Mouse (Mus musculus) embryonic facial prominence, embryonic 13.5 days (tissue): ENCODE measurements around the gene Ybx2. TPM values are rescaled to one million over a fixed set of nuclear protein-coding genes. Genes with fewer than 3 reads are reported as not detected.
A peak's percentile ranks its signal among the peaks of the same experiment; 100 is the strongest.

Experiments used
- ATAC-seq: fragments of 200-750 bp; cut with Nextera tagmentation; 2 replicates; pipeline ENCODE4 v1.8.0; 2017; ENCODE audit warnings: low read depth; ENCODE audit not compliant: insufficient number of reproducible peaks, insufficient read depth, low FRiP score, low TSS enrichment
- H3K27ac ChIP-seq: fragments of 300-500 bp; sonication (generic); 2 replicates; pipeline ENCODE4 v1.5.1; 2015; ENCODE audit warnings: moderate library complexity, mild to moderate bottlenecking, inconsistent platforms
- H3K27me3 ChIP-seq: fragments of 300-500 bp; sonication (generic); 2 replicates; pipeline ENCODE4 v1.6.1; 2015; ENCODE audit warnings: mild to moderate bottlenecking, inconsistent platforms
- H3K36me3 ChIP-seq: fragments of 300-500 bp; sonication (generic); 2 replicates; pipeline ENCODE4 v1.6.1; 2015; ENCODE audit warnings: mild to moderate bottlenecking, inconsistent platforms
- H3K4me1 ChIP-seq: fragments of 300-500 bp; sonication (generic); 2 replicates; pipeline ENCODE4 v1.6.1; 2015; ENCODE audit warnings: inconsistent platforms
- H3K4me2 ChIP-seq: fragments of 300-500 bp; sonication (generic); 2 replicates; pipeline ENCODE4 v1.6.1; 2015; ENCODE audit warnings: moderate library complexity, mild to moderate bottlenecking, inconsistent platforms
- H3K4me3 ChIP-seq: fragments of 300-500 bp; sonication (generic); 2 replicates; pipeline ENCODE4 v1.5.1; 2015; ENCODE audit warnings: mild to moderate bottlenecking, inconsistent platforms
- H3K9ac ChIP-seq: fragments of 300-500 bp; sonication (generic); 2 replicates; pipeline ENCODE4 v1.6.1; 2015; ENCODE audit warnings: mild to moderate bottlenecking, inconsistent platforms
- H3K9me3 ChIP-seq: fragments of 300-500 bp; sonication (generic); 2 replicates; pipeline ENCODE4 v1.6.1; 2016; ENCODE audit warnings: inconsistent platforms
- WGBS: fragments of 180-500 bp; shearing (Covaris S2); methylation state at CpG from one replicate; pipeline ENCODE4 v1.1.7; 2015; ENCODE audit warnings: mixed read lengths; 5-methylcytosine and 5-hydroxymethylcytosine counted together
- polyA plus RNA-seq: library from polyadenylated mRNA; unstranded; fragments of >200 nt; fragmentation: Nextera tagmentation; extraction: Ambion mirVana; gene quantifications from 2 replicates; pipeline ENCODE4 v1.2.1, GENCODE M21; 2015

Ybx2 gene
- polyA plus RNA-seq, 1 experiment from 2014 or later, result 7.5 TPM

DNA sequence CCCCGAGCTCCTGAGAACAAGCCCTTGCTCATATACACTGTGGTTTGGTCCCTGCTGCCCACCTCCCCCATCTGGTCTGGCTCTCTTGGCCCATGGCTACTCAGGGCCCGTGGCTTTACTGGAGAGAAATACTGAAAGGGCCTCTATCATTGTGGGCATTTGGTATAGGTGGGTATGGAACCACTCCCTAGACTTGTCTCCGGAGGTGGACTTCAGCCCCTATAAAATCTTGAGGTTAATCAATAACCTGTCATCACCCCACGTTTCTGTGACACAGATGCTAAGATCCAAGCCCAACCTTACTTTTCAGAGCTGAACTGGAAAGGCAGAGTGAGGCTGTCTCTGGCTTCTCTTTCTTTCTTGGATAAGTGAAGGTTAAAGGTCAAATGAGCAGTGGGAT lies 33.2 kb downstream of the Ybx2 start:
- Histone ChIP-seq H3K27ac (no peak overlapping the region), H3K9me3 (no peaks in the 10 kb centered on the region), H3K9ac (no peak overlapping the region), H3K27me3 (peaks cover 46% of the 10 kb centered on the region), H3K4me3 (no peak overlapping the region), H3K36me3 (peaks cover 55% of the 10 kb centered on the region), H3K4me2 (no peak overlapping the region), H3K4me1 (peaks cover 18% of the 10 kb centered on the region)
- 89% methylated on average over 4 of the region's 4 CpGs for whole genome bisulfite sequencing
- no peak for ATAC-seq

DNA sequence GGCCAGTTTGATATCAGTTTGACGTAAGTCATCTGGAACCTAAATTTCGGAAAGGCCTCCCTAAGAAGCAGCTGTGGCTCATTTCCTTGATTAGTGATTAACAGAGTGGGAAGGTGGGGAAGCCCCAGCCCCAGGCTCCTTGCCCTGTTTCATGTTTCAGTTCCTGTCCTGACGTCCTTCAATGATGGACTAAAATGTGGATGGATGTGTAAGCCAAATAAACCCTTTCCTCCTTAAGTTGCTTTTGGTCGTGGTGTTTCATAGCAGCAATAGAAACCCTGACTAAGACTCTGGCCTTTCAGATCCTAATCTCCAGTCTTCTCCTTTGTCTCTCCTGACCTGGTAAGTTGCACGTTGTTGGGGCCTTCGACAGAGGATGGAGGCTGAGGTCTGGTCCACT lies 34.6 kb downstream of the Ybx2 start:
- peaks cover 69% of the 10 kb centered on the region for H3K36me3 ChIP-seq
- H3K4me1 ChIP-seq, result peaks cover 15% of the 10 kb centered on the region
- no peak overlapping the region for H3K4me2 ChIP-seq
- ATAC-seq, result no peak
- 64% methylated on average over 6 of the region's 6 CpGs for WGBS
- no peak overlapping the region for H3K27ac ChIP-seq
- H3K4me3 ChIP-seq, result no peak overlapping the region
- peaks cover 32% of the 10 kb centered on the region for H3K27me3 ChIP-seq
- no peak overlapping the region for H3K9ac ChIP-seq
- no peaks in the 10 kb centered on the region for H3K9me3 ChIP-seq

DNA sequence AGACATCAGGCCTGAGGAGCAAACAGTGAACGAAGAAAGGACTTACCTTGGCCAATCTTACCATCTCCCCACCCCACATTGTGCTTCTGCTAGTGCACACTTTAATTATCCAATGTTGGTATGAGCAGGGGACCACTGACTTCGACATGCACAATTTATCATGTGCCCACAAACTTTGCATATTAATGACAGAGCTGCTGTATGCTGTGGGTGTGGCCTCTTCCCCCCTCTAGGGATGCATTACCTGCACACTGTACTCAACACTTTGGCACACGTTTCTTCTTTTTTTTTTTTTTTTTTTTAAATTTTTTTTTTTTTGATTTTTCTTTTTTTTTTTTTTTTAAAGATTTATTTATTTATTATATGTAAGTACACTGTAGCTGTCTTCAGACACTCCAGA lies 35.2 kb downstream of the Ybx2 start:
- no peak overlapping the region for H3K9ac ChIP-seq
- no peak overlapping the region for H3K4me2 ChIP-seq
- WGBS, result 88% methylated on average over 3 of the region's 3 CpGs
- H3K4me3 ChIP-seq, result no peak overlapping the region
- H3K27me3 ChIP-seq, result peaks cover 26% of the 10 kb centered on the region
- H3K27ac ChIP-seq, result no peak overlapping the region
- H3K4me1 ChIP-seq, result peaks cover 12% of the 10 kb centered on the region
- peaks cover 75% of the 10 kb centered on the region for H3K36me3 ChIP-seq
- ATAC-seq, result no peak
- H3K9me3 ChIP-seq, result no peaks in the 10 kb centered on the region

DNA sequence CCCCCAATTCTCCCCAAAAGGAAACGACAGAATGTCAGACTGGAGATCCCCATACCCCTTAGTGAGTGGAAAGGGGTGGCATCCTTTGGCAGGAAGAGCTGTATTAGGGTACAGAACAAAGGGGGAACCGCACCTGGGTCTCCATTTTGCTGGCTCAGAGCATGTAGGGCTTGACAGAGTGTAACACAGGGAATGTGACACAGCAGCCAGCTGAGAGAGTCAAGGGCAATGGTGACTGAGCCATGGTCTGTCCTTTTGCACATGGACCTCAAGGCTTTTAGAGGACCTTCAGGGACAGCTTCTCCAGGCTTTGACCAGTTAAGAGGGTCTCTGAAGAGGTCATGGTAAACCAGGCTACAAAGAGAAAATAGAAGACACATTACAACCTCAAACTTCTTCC lies 39.3 kb downstream of the Ybx2 start:
- Histone ChIP-seq H3K9me3 (no peaks in the 10 kb centered on the region), H3K9ac (no peak overlapping the region), H3K27me3 (no peaks in the 10 kb centered on the region), H3K27ac (no peak overlapping the region), H3K4me2 (no peak overlapping the region), H3K4me1 (peaks cover 9% of the 10 kb centered on the region), H3K36me3 (peaks cover 80% of the 10 kb centered on the region), H3K4me3 (no peak overlapping the region)
- ATAC-seq, result no peak
- 91% methylated on average over 2 of the region's 2 CpGs for WGBS

DNA sequence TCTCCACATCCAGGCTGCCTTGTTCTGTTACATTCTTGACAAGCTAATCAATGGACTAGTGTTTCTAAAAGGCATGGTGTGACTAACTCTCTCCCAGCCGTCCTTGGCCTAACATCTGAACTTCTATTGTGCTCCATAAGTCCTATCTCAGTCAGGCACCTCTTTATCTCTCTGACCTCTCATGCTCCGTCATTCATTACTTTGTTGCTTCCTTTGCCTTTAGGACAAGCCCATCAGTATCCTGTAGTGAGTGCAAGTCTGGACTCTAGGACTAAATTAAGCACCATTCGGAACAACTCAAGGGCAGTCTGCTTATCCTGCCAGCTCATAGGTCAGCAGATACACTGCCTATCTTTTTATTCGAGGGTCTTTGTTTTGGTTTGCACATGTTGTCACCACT lies 40.7 kb downstream of the Ybx2 start:
- Histone ChIP-seq H3K9me3 (no peaks in the 10 kb centered on the region), H3K4me3 (no peak overlapping the region), H3K36me3 (peaks cover 70% of the 10 kb centered on the region), H3K27me3 (no peaks in the 10 kb centered on the region), H3K27ac (no peak overlapping the region), H3K4me1 (peaks cover 9% of the 10 kb centered on the region), H3K9ac (no peak overlapping the region), H3K4me2 (no peak overlapping the region)
- no peak for ATAC-seq
- WGBS, result 83% methylated on average over 4 of the region's 4 CpGs

DNA sequence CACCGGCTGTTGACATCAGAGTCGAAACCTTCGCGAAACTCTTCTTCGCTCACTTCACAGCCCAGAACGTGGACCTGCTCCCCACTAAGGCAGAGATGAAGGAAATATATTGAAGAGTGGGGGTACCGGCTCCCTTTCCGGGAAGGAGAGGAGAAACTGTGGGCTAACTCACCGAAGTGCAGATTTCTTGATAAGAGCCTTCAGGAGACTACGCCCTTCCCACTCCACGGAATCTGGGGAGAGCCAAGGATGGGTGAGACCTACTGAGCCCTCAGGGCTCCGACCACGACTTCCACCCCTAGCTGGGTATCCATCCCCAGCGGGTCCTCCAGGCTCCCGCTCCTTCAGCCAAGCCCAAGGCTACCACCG lies 44.2 kb downstream of the Ybx2 start:
- peaks cover 50% of the 10 kb centered on the region for H3K36me3 ChIP-seq
- H3K4me2 ChIP-seq, result peak overlapping the region; percentile 91
- H3K27me3 ChIP-seq, result no peaks in the 10 kb centered on the region
- H3K27ac ChIP-seq, result peak overlapping the region; percentile 99
- peaks cover 29% of the 10 kb centered on the region for H3K4me1 ChIP-seq
- H3K4me3 ChIP-seq, result peak overlapping the region; percentile 99
- H3K9ac ChIP-seq, result peak overlapping the region; percentile 99
- no peak for ATAC-seq
- no peaks in the 10 kb centered on the region for H3K9me3 ChIP-seq
- WGBS, result 3% methylated on average over 16 of the region's 16 CpGs

DNA sequence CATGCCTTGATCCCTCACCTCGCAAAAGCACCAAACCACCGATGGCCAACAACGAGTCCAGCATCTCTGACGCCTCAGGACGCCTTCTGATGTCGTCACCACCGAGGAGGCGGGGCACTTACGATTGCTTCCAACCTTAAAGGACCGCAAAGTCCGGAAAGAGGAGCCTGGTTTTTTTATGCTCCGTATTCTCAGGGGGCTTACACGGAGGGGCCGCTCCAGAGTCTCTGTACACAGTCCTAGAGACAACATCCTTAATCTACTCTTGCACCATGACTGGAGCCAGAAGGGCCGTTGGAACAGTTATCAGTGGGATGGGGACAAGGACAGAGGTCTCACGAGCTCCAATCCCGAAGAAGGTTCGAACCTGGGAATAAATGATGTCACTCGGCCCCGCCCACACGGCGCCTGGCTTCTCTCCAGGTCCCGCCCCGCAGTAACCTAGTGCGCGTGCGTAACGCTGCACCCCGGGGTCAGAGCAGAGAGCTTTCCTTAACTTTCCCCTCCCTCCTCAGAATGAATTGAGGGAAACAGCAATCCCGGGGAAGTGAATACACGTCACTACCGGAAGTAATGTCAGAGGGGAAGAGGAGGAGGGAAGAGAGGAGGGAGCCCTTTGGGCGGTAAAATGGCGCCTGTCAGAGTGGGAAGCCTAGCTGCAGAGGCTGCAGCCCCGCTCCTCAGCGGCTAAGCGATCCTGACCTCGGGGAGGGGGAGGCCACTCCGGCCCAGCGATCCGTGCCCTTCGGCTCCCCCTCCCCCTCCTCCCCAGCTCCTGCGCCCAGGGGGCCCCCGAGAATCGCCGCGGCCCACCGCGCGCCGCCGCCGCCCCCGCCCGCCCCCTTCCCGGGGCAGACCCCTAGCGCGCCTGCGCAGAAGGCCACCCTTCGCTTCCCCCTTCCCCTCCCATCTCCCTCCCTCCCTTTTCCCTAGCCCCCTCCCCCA lies 44.9 kb downstream of the Ybx2 start:
- Histone ChIP-seq H3K27me3 (no peaks in the 10 kb centered on the region), H3K9me3 (no peaks in the 10 kb centered on the region), H3K27ac (peak overlapping the region; percentile 99), H3K4me2 (peak overlapping the region; percentile 91), H3K4me1 (peaks cover 29% of the 10 kb centered on the region), H3K4me3 (peak overlapping the region; percentile 99), H3K9ac (peak overlapping the region; percentile 99), H3K36me3 (peaks cover 50% of the 10 kb centered on the region)
- under 1% methylated on average over 51 of the region's 60 CpGs for WGBS
- ATAC-seq, result peak; percentile 92

DNA sequence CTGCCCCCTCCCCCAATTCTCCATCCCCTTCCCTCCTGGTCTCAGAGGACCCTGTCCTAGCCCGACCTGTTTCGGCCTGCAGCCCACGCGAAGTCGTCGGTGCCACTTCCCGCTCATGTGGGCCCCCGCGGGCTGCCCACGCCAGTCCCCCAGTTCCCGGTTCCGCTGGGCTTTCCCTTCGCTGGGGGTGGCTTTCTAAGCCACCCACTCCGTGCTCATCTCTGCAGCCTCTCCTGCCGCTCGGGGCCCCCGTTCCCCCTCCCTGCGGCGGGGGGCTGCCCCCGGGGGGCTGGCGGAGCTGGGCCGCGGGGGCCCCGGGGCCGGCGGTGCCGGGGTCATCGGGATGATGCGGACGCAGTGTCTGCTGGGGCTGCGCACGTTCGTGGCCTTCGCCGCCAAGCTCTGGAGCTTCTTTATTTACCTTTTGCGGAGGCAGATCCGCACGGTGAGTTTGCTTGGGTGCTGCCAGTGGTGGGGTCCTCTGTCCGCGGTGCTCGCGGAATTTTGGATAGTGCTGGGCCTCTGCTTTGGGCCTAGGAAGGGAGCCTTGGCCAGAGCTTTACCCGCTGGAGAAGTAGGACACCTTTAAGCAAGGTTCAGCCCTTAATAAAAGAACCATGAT lies 45.7 kb downstream of the Ybx2 start, which contains the start of gene Ctdnep1:
Ctdnep1 (plus strand) TSS at position 16 of the 622 bp plus-strand sequence.
- H3K9me3 ChIP-seq, result no peaks in the 10 kb centered on the region
- peak within 1 kb of the TSS; percentile 99 for H3K4me3 ChIP-seq
- under 1% methylated on average over 42 of the region's 43 CpGs for WGBS
- peaks cover 29% of the 10 kb centered on the region for H3K4me1 ChIP-seq
- H3K4me2 ChIP-seq, result peak within 1 kb of the TSS; percentile 91
- no peak for ATAC-seq
- peak within 1 kb of the TSS; percentile 99 for H3K27ac ChIP-seq
- H3K36me3 ChIP-seq, result peaks cover 49% of the 10 kb centered on the region
- H3K9ac ChIP-seq, result peak within 1 kb of the TSS; percentile 99
- H3K27me3 ChIP-seq, result no peaks in the 10 kb centered on the region

DNA sequence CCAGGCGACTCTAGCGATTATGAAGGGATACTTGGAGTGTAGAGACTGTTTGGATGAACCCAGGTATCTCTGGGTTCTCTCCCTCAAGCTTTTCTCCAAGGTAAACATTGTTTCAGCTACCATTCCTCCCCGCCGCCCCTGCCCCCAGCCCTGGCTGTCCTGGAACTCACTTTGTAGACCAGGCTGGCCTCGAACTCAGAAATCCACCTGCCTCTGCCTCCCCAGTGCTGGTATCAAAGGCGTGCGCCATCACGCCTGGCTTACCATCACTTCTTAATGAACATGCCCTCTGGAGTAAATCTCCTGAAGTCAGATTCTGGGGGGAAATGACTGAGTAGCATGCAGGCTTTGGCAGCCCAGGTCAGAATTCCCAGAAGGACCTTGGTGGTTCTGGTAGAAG lies 46.6 kb downstream of the Ybx2 start, which contains the start of gene Elp5:
Elp5 (minus strand) TSS at position 293 of the 400 bp plus-strand sequence.
- H3K27me3 ChIP-seq, result no peaks in the 10 kb centered on the region
- H3K4me1 ChIP-seq, result peaks cover 29% of the 10 kb centered on the region
- peak within 1 kb of the TSS; percentile 99 for H3K27ac ChIP-seq
- peaks cover 49% of the 10 kb centered on the region for H3K36me3 ChIP-seq
- H3K9ac ChIP-seq, result peak within 1 kb of the TSS; percentile 99
- WGBS, result 62% methylated on average over 8 of the region's 8 CpGs
- no peak for ATAC-seq
- no peaks in the 10 kb centered on the region for H3K9me3 ChIP-seq
- H3K4me2 ChIP-seq, result peak within 1 kb of the TSS; percentile 91
- H3K4me3 ChIP-seq, result peak within 1 kb of the TSS; percentile 99

DNA sequence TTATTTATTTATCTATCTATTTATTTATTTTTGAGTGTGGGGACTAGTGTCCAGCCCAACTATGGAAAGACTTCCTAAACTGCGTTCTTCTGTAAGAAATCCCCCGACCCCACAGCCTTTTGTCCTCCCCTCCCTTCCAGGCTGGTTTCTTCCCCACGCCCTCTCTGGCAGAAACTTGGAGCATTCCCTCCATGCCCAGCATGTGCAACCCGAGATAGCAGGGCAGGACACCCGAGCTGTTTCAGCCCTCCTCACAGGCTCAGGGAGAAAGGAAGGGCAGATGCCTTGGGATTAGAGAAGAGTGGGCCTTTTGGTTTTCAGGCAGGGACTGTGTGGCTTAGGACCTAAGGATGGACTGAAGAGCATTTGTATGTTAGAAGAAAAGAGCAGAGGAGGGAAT lies 47.3 kb downstream of the Ybx2 start:
- Histone ChIP-seq H3K4me3 (peak overlapping the region; percentile 99), H3K27me3 (no peaks in the 10 kb centered on the region), H3K4me1 (peaks cover 29% of the 10 kb centered on the region), H3K9ac (peak overlapping the region; percentile 99), H3K9me3 (no peaks in the 10 kb centered on the region), H3K4me2 (peak overlapping the region; percentile 91), H3K27ac (peak overlapping the region; percentile 99; the same call in 1 of the 2 replicates), H3K36me3 (peaks cover 51% of the 10 kb centered on the region)
- 24% methylated on average over 5 of the region's 5 CpGs for WGBS
- ATAC-seq, result no peak

DNA sequence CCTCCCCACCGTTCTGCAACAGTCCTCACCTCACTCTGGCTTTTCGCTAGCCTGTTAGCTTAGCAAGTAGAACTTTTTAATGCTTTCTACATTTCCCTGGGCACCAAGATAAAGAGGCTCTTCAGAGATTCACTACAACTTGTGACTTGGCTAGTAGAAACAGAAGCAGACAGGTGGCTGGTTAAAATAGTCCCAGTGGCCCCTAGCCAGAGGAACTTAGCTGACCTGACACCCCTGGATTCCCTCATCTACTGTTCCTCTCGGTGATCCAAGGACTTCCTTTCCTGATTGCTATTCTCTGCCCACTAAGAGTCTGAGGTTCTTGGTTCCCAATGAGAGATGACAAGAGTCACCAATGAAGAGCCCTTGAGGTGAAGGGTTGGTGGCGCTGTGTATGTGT lies 47.8 kb downstream of the Ybx2 start:
- 81% methylated on average over 4 of the region's 4 CpGs for WGBS
- Histone ChIP-seq H3K27me3 (no peaks in the 10 kb centered on the region), H3K9ac (peak overlapping the region; percentile 99), H3K9me3 (no peaks in the 10 kb centered on the region), H3K36me3 (peaks cover 52% of the 10 kb centered on the region), H3K27ac (peak overlapping the region; percentile 99; the same call in 1 of the 2 replicates), H3K4me1 (peaks cover 29% of the 10 kb centered on the region), H3K4me3 (peak overlapping the region; percentile 99), H3K4me2 (peak overlapping the region; percentile 91)
- no peak for ATAC-seq
